In the genomic region with DNA sequence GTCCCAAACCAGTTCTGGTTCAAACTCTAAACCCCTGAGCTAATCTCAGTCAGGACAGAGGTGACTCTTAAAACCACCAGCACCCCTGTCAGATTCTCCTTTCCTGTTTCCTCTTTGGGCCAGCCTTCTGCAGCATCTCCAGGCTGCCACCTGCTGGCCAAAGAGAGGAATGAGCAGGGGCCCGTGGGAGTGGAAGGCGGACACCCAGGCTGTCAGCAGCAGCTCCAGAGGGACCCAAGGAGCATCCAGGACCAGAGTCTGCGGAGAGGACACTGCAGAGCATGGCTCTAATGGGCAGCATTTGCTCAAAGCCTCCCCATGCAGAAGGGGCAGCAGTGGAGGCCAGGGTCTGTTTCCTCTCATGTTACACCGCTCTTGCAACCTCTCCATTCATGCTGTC, we compare ENCODE assay signal across 8 mouse cellular contexts.
DNase-seq lines count a peak whose midpoint lies in the region; ATAC-seq and TF ChIP-seq lines count a peak whose summit lies in the region.
"Had no signal": no experiment of that assay in that cellular context is flagged by ENCODE, and none has a peak within 500 bp of the region (broad histone marks: within the 10 kb centered on the region; RNA-seq: fewer than 3 reads in every experiment).

No protein-coding gene starts in this region.

- TF ChIP-seq POLR2A in brain, embryonic 14.5 days (IDR thresholded peaks at IDR 0.05; ENCODE audit: borderline replicate concordance, extremely low read depth, insufficient read depth, insufficient read length, poor library complexity, severe bottlenecking): no peak
- TF ChIP-seq POLR2A in spleen, adult 2 months (IDR thresholded peaks at IDR 0.05; ENCODE audit: low read depth, low read length): no peak

- peak; percentile 91 for TF ChIP-seq CTCF in brain, embryonic 14.5 days (IDR thresholded peaks at IDR 0.05; ENCODE audit: borderline replicate concordance, extremely low read depth, insufficient read depth, insufficient read length)
- TF ChIP-seq CTCF in spleen, adult 2 months (IDR thresholded peaks at IDR 0.05; ENCODE audit: extremely low read depth, insufficient read depth, insufficient read length, insufficient replicate concordance): peak; percentile 82; the same call in 1 of the 2 replicates

- peak; percentile 83 for DNase-seq in NIH3T3 (ENCODE audit: low read depth)
- DNase-seq in brain, embryonic 14.5 days (ENCODE audit: low read depth): peak; percentile 65
- peak; percentile 82 for DNase-seq in forebrain, embryonic 11.5 days (ENCODE audit: low spot score)
- DNase-seq in heart, postnatal 36 days: peak; percentile 71
- peak; percentile 75 to 81 for DNase-seq in left cerebral cortex, adult 18-20 months (ENCODE audit: low spot score in 2 of 2)
- peak; percentile 94 for DNase-seq in midbrain, embryonic 11.5 days (ENCODE audit: low spot score, missing footprints)
- peak; percentile 4 to 42 for DNase-seq in spleen, adult 2 months (ENCODE audit: low read depth in 1 of 2, low spot score in 2 of 2)

- no peak overlapping the region for H3K4me3 ChIP-seq in forebrain, embryonic 11.5 days (ENCODE audit: low read depth, low read length)
- no peak overlapping the region for H3K4me3 ChIP-seq in midbrain, embryonic 11.5 days (ENCODE audit: low read depth, low read length)
- no peak overlapping the region for H3K4me3 ChIP-seq in spleen, adult 2 months (ENCODE audit: extremely low read depth, insufficient read depth, insufficient read length)
- H3K4me3 ChIP-seq: megakaryocyte, embryonic 14.5 days had no signal

- H3K4me2 ChIP-seq in forebrain, embryonic 11.5 days (ENCODE audit: low read depth, low read length, severe bottlenecking): no peak overlapping the region
- no peak overlapping the region for H3K4me2 ChIP-seq in midbrain, embryonic 11.5 days

- H3K27ac ChIP-seq in forebrain, embryonic 11.5 days (ENCODE audit: low read depth, low read length): no peak overlapping the region
- H3K27ac ChIP-seq in midbrain, embryonic 11.5 days (ENCODE audit: low read depth, low read length): no peak overlapping the region
- H3K27ac ChIP-seq in spleen, adult 2 months (ENCODE audit: insufficient read depth, low read length): no peak overlapping the region

- 30% methylated on average over 4 of the region's 4 CpGs for WGBS in forebrain, embryonic 11.5 days
- 31% methylated on average over 4 of the region's 4 CpGs for WGBS in midbrain, embryonic 11.5 days
- WGBS in spleen, adult 2 months: 42% methylated on average over 4 of the region's 4 CpGs

- no peak for ATAC-seq in forebrain, embryonic 11.5 days (replicated peaks; ENCODE audit: low FRiP score)
- ATAC-seq in midbrain, embryonic 11.5 days (ENCODE audit: low FRiP score): no peak

- no peaks in the 10 kb centered on the region for H3K36me3 ChIP-seq in forebrain, embryonic 11.5 days (ENCODE audit: control insufficient read depth, insufficient read depth, low read length)
- no peaks in the 10 kb centered on the region for H3K36me3 ChIP-seq in midbrain, embryonic 11.5 days (ENCODE audit: control insufficient read depth, insufficient read depth, low read length)
- H3K36me3 ChIP-seq in spleen, adult 2 months (ENCODE audit: control insufficient read depth, insufficient read depth, low read length): no peaks in the 10 kb centered on the region

- intact Hi-C loops in heart, postnatal 36 days (cut with DNase I): loop anchor here (1.0 to 10.0 kb wide), 5 partner anchors 213 to 606 kb away; no protein-coding TSS in a partner anchor

- no peak overlapping the region for H3K9ac ChIP-seq in forebrain, embryonic 11.5 days (ENCODE audit: low read length)
- H3K9ac ChIP-seq in midbrain, embryonic 11.5 days (ENCODE audit: low read length): no peak overlapping the region

- H3K4me1 ChIP-seq in forebrain, embryonic 11.5 days (replicated peaks; ENCODE audit: control insufficient read depth, insufficient read depth, low read length): peaks cover 11% of the 10 kb centered on the region
- peaks cover 23% of the 10 kb centered on the region for H3K4me1 ChIP-seq in midbrain, embryonic 11.5 days (ENCODE audit: control insufficient read depth, insufficient read depth, low read length)
- H3K4me1 ChIP-seq in spleen, adult 2 months (ENCODE audit: control insufficient read depth, insufficient read depth, insufficient read length): no peaks in the 10 kb centered on the region
- H3K4me1 ChIP-seq: megakaryocyte, embryonic 14.5 days had no signal

- peaks cover 74% of the 10 kb centered on the region for H3K27me3 ChIP-seq in forebrain, embryonic 11.5 days (ENCODE audit: control insufficient read depth, insufficient read depth, low read length)
- H3K27me3 ChIP-seq in midbrain, embryonic 11.5 days (ENCODE audit: control insufficient read depth, insufficient read depth, low read length): peaks cover 46% of the 10 kb centered on the region
- H3K27me3 ChIP-seq in spleen, adult 2 months (ENCODE audit: control insufficient read depth, insufficient read depth, low read length): no peaks in the 10 kb centered on the region

- no peaks in the 10 kb centered on the region for H3K9me3 ChIP-seq in forebrain, embryonic 11.5 days (ENCODE audit: control insufficient read depth, low read length)
- H3K9me3 ChIP-seq in midbrain, embryonic 11.5 days (ENCODE audit: control insufficient read depth, low read length): no peaks in the 10 kb centered on the region
- H3K9me3 ChIP-seq: megakaryocyte, embryonic 14.5 days had no signal

Comparison
In these comparisons a context has a peak if more than half of its experiments do, and no peak if none do; other contexts are left out.
1. DNase-seq: peak in every context shown above with its lines; median percentile 94 in midbrain, embryonic 11.5 days; 83 in NIH3T3; 82 in forebrain, embryonic 11.5 days; 78 in left cerebral cortex, adult 18-20 months; 71 in heart, postnatal 36 days; 65 in brain, embryonic 14.5 days; 23 in spleen, adult 2 months.